Mouse (Mus musculus): ENCODE measurements at regions not wholly inside any gene's neighbourhood (a gene's known extent, or its start where the extent isn't known, plus 50 kb on each side); places are given as distances from the start of the nearest gene placed in this dataset.

DNA sequence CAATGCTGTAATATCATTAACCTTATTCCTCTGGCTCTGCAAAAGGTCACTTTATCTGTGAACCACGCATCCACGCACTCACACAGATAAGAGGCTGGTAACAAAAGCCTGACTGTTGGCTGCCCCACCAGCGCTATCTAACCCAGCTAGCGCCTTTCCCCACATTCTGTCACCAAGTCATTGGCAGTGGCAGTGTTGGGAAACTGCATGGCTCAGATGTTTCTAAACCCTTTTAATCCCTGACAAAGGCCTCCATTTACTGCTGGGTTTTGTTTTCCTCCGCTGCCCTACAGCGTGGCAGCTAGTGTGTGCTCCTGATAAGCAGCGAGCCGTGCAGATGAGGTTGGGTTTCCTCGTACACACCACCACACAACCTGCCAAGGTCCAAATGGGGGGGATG is 55.7 kb downstream of the Id4 start:
- no peak overlapping the region for H3K27ac ChIP-seq
- no peak overlapping the region for H3K9ac ChIP-seq
- no peak for ATAC-seq (ENCODE audit: low FRiP score, low read depth)
- H3K36me3 ChIP-seq, result no peaks in the 10 kb centered on the region
- H3K9me3 ChIP-seq, result no peaks in the 10 kb centered on the region
- H3K27me3 ChIP-seq (replicated peaks), result no peaks in the 10 kb centered on the region
- 0 out of 2 replicates have a peak overlapping the region, but pooled peaks have one; percentile 12 for H3K4me2 ChIP-seq (replicated peaks)
- peaks cover 8% of the 10 kb centered on the region; the same call in 1 of the 2 replicates for H3K4me1 ChIP-seq
- 23% methylated on average over 9 of the region's 9 CpGs for WGBS
- no peak overlapping the region for H3K4me3 ChIP-seq

DNA sequence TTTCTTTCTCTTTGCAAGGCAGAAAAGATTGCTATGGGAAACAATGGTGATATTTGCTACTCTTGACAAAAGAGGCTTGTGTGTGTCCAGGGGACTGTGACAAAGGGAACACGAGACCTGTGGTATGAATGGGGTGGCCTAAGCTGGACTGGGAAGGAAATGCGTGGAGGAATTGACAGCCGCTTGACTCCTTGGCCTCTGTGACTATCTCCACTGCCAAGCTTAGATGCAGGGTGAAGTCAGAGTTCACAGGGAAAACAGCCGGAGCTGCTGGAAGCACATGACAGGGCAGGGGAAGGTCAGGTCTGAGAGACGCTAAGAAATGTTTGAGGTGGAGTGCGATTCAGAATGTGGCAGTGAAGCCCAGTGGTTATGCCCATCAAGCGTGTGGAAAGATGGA is 56.4 kb downstream of the Id4 start:
- no peaks in the 10 kb centered on the region for H3K9me3 ChIP-seq
- no peaks in the 10 kb centered on the region for H3K27me3 ChIP-seq (replicated peaks)
- no peak overlapping the region for H3K9ac ChIP-seq
- H3K4me1 ChIP-seq, result peaks cover 8% of the 10 kb centered on the region; the same call in 1 of the 2 replicates
- no peak for ATAC-seq (ENCODE audit: low FRiP score, low read depth)
- no peaks in the 10 kb centered on the region for H3K36me3 ChIP-seq
- H3K4me3 ChIP-seq, result no peak overlapping the region
- 36% methylated on average over 7 of the region's 7 CpGs for WGBS
- no peak overlapping the region for H3K4me2 ChIP-seq (replicated peaks)
- H3K27ac ChIP-seq, result no peak overlapping the region

DNA sequence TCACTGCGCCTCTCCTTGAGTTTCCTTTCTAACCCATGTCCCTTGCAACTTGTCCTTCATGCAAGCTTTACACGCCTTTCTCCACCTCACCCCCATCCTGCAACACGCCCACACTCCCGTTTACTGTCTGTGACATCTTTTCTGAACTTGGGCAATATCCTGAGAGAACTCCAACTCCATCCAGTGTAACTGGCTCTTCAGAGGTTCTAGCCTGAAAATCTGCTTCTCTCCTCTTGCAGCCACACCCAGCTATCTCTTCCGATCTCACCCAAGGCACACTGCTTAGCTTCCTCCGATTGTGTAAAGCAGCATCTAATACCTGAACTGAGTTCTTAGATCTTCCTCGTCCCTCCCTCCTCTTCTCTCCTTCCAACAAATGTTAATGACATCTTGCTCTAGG is 58.0 kb downstream of the Id4 start:
- Histone ChIP-seq H3K27me3 (replicated peaks) (no peaks in the 10 kb centered on the region), H3K9me3 (no peaks in the 10 kb centered on the region), H3K36me3 (no peaks in the 10 kb centered on the region), H3K4me1 (peaks cover 8% of the 10 kb centered on the region; the same call in 1 of the 2 replicates), H3K27ac (no peak overlapping the region), H3K4me3 (no peak overlapping the region), H3K4me2 (replicated peaks) (no peak overlapping the region), H3K9ac (no peak overlapping the region)
- WGBS, result 85% methylated on average over 7 of the region's 7 CpGs
- no peak for ATAC-seq (ENCODE audit: low FRiP score, low read depth)

DNA sequence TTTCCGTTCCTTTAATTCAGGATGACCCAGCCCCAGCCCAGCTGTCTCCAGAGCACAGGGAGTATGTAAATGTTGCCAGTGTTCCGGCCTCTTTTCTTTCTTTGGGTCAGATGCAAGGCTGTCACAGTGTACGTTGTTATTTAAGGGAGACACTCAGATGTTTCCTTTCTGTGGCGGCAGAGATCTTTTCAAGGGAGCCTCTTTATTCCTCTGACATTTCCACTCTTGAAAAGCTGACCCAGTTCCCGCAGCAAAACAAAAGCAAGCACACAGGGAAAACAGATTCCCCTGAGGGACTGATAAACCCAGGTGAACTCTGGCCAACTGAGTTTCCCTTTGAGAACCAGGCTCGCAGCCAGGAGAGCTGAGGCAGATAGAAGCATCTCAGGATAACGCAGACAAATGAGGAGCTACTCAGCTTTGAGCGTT is 63.3 kb downstream of the Id4 start:
- no peak overlapping the region for H3K4me3 ChIP-seq
- no peak overlapping the region for H3K27ac ChIP-seq
- no peak for ATAC-seq (ENCODE audit: low FRiP score, low read depth)
- peak overlapping the region; percentile 12 for H3K4me2 ChIP-seq (replicated peaks)
- no peaks in the 10 kb centered on the region for H3K36me3 ChIP-seq
- H3K4me1 ChIP-seq, result peaks cover 3% of the 10 kb centered on the region; the same call in 1 of the 2 replicates
- WGBS, result 7% methylated on average over 8 of the region's 8 CpGs
- H3K9me3 ChIP-seq, result no peaks in the 10 kb centered on the region
- no peaks in the 10 kb centered on the region for H3K27me3 ChIP-seq (replicated peaks)
- no peak overlapping the region for H3K9ac ChIP-seq

DNA sequence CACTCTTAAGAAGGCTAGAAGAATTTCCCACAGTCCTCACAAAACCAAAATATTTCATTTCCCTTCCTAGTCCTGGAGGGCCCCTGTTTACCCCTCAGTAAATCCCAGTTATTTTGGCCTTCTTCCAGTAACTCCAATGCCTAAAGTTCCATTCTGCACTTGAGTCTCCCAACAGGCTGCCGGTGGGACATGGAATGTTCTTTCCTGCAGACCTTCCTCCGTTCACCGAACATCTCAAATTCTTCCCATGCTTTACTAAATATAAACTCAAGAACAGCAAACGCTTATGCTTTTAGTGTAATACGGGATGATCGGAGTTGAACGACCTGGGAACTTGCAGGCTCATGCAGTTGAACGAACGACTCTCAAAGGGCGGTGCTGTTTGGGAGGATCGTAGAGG is 69.6 kb downstream of the Id4 start:
- no peaks in the 10 kb centered on the region for H3K36me3 ChIP-seq
- no peak overlapping the region for H3K27ac ChIP-seq
- H3K4me3 ChIP-seq, result no peak overlapping the region
- H3K27me3 ChIP-seq (replicated peaks), result no peaks in the 10 kb centered on the region
- H3K9ac ChIP-seq, result no peak overlapping the region
- H3K4me2 ChIP-seq (replicated peaks), result no peak overlapping the region
- ATAC-seq (ENCODE audit: low FRiP score, low read depth), result no peak
- 88% methylated on average over 11 of the region's 11 CpGs for WGBS
- H3K9me3 ChIP-seq, result no peaks in the 10 kb centered on the region
- H3K4me1 ChIP-seq, result no peaks in the 10 kb centered on the region

DNA sequence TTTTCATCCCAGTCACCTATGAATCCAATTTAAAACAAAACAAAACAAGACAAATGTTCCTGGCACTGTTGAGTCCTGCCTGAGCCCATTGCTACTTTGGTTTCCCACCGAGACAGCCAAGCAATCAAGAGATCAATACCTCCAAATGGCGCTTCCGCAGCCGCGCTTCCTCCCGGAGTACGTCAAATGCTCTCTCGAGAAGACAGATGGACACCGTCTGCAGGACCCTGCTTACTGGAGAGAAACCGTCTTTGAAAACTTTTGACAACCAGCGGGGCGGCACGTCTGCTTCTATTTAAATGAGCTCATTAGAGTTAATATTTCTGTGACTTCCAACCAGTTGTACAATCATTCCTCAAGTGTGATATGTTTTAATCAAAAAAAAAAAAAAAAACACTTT is 75.1 kb downstream of the Id4 start:
- Histone ChIP-seq H3K27me3 (replicated peaks) (no peaks in the 10 kb centered on the region), H3K27ac (no peak overlapping the region), H3K9ac (no peak overlapping the region), H3K9me3 (no peaks in the 10 kb centered on the region), H3K4me1 (no peaks in the 10 kb centered on the region), H3K4me2 (replicated peaks) (no peak overlapping the region), H3K36me3 (no peaks in the 10 kb centered on the region), H3K4me3 (no peak overlapping the region)
- WGBS, result 55% methylated on average over 13 of the region's 13 CpGs
- no peak for ATAC-seq (ENCODE audit: low FRiP score, low read depth)

DNA sequence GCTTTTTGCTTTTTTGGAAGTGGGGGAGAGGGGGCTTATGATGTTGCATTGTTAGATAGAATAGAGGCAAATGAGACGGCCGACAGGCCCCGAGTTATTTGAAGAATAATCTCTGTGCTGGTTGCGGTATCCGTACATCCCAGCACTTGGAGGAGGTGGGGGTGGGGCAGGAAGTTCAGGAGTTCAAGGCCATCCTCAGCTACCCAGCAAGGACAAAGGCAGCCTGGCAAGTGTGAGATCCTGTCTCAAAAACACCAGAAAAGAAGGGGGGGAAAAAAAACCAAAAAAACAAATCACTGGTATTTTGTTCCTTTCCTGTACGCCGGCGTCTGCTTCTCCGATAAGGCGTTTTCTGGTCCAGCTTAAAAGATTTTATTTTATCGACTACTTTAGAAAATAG is 75.6 kb downstream of the Id4 start:
- H3K36me3 ChIP-seq, result no peaks in the 10 kb centered on the region
- no peak overlapping the region for H3K4me2 ChIP-seq (replicated peaks)
- H3K4me3 ChIP-seq, result no peak overlapping the region
- H3K9me3 ChIP-seq, result no peaks in the 10 kb centered on the region
- no peaks in the 10 kb centered on the region for H3K4me1 ChIP-seq
- ATAC-seq (ENCODE audit: low FRiP score, low read depth), result no peak
- no peaks in the 10 kb centered on the region for H3K27me3 ChIP-seq (replicated peaks)
- no peak overlapping the region for H3K9ac ChIP-seq
- 82% methylated on average over 11 of the region's 11 CpGs for WGBS
- no peak overlapping the region for H3K27ac ChIP-seq

DNA sequence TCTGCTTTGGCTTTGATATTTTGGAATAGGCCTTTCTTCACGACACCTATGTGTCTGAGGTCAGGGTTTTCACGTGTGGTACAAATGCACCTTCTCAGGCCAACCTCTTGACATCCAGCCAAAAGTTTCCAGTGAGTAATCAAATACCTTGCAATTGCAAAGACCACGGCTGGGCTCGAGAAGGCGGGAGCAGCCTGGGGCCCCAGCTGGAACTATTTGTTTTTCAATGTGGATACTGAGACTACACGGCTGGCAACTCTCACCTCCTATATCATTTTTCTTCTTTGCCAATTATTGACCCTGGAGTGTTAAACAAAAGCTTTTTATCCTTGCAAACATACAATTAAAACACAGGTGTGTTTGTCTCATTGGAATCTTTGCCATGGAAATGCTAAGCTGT is 77.5 kb downstream of the Id4 start:
- Histone ChIP-seq H3K27ac (no peak overlapping the region), H3K36me3 (no peaks in the 10 kb centered on the region), H3K9ac (no peak overlapping the region), H3K27me3 (replicated peaks) (no peaks in the 10 kb centered on the region), H3K4me3 (no peak overlapping the region), H3K4me2 (replicated peaks) (no peak overlapping the region), H3K9me3 (no peaks in the 10 kb centered on the region), H3K4me1 (no peaks in the 10 kb centered on the region)
- no peak for ATAC-seq (ENCODE audit: low FRiP score, low read depth)
- 64% methylated on average over 6 of the region's 6 CpGs for WGBS

DNA sequence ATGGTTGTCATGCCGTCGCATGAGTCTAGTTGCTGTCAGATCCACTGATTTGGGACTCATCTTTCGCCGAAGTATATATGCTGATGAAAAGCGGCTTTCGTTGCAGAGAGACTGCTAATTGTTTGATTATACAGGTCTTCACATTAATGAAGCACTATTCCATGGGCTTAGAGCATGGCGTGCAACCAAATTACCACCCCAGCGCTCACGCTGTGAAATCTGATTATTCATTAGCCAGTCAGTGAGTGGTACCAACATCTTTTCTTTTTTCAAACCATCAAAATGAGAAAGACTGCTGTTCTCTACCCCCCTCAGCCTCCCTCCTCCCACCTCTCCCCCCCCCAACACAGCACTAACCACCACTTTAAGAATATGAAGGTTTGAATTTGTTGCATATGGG is 89.1 kb downstream of the Id4 start:
- no peaks in the 10 kb centered on the region for H3K36me3 ChIP-seq
- no peak for ATAC-seq (ENCODE audit: low FRiP score, low read depth)
- no peak overlapping the region for H3K27ac ChIP-seq
- H3K4me2 ChIP-seq (replicated peaks), result no peak overlapping the region
- WGBS, result 80% methylated on average over 9 of the region's 9 CpGs
- H3K4me1 ChIP-seq, result no peaks in the 10 kb centered on the region
- no peak overlapping the region for H3K4me3 ChIP-seq
- no peaks in the 10 kb centered on the region for H3K27me3 ChIP-seq (replicated peaks)
- no peak overlapping the region for H3K9ac ChIP-seq
- no peaks in the 10 kb centered on the region for H3K9me3 ChIP-seq

DNA sequence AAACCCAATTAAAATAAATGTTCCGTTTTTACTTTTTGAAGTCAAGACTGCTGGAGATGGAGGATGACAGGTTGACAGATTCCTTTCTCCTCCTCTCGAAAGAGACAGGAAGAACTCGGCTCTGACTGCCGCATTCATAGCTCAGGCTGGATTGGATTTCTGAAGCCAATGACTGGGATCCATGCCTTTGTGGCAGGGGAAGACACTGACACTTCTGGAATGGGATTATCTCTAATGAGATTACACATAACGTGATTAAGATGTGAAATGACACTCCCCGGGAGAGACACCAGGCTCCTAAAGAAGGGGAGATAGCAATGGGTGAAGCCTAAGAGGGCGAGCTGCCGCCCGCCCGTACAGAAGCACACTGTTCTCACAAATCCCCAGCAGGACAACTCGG is 89.9 kb downstream of the Id4 start:
- Histone ChIP-seq H3K4me1 (no peaks in the 10 kb centered on the region), H3K9ac (no peak overlapping the region), H3K4me3 (no peak overlapping the region), H3K27me3 (replicated peaks) (no peaks in the 10 kb centered on the region), H3K36me3 (no peaks in the 10 kb centered on the region), H3K9me3 (no peaks in the 10 kb centered on the region), H3K4me2 (replicated peaks) (no peak overlapping the region), H3K27ac (no peak overlapping the region)
- ATAC-seq (ENCODE audit: low FRiP score, low read depth), result no peak
- WGBS, result 80% methylated on average over 11 of the region's 11 CpGs

DNA sequence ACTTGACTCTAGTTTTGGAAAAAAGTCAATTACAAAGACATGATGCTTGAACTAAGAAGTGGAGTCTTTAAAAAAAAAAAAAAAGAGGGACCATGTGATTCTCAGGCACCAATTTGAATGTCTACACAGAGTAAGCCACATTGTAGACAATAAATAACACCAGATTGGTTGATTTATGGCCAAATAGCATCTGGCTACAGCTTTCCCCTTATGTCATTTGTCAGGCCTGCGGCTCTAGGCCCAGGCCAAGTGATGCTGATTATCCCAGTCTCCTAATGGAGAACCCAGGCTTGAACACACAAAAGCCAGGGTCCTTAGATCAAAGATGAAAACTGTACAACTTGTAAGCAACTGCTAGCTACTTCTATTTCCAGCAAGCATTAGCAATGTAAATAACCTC is 96.1 kb downstream of the Id4 start:
- 62% methylated on average over 1 of the region's 1 CpGs for WGBS
- no peak for ATAC-seq (ENCODE audit: low FRiP score, low read depth)
- Histone ChIP-seq H3K4me2 (replicated peaks) (no peak overlapping the region), H3K9me3 (no peaks in the 10 kb centered on the region), H3K9ac (no peak overlapping the region), H3K27me3 (replicated peaks) (no peaks in the 10 kb centered on the region), H3K36me3 (no peaks in the 10 kb centered on the region), H3K4me1 (no peaks in the 10 kb centered on the region), H3K27ac (no peak overlapping the region), H3K4me3 (no peak overlapping the region)

DNA sequence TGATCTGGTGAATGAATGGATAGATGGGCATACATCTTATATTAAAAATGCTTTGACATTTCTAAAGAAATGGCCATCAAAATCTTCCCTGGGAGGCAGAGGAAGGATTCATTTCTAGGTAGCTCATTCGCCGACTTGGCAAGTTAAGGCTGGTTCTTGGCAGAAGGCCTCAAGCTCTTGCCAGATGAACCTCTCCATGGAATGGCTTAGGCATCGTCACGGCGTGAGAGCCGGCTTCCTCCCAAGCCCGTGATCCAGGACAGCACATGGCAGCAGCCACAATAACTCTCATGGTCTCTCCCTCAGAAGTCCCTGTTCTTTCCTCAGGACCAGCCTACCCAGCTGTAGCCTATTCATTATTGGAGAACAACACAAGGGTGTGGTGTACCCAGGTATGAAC is 96.6 kb downstream of the Id4 start:
- H3K9me3 ChIP-seq, result no peaks in the 10 kb centered on the region
- H3K4me3 ChIP-seq, result no peak overlapping the region
- no peak overlapping the region for H3K9ac ChIP-seq
- no peaks in the 10 kb centered on the region for H3K27me3 ChIP-seq (replicated peaks)
- H3K4me1 ChIP-seq, result no peaks in the 10 kb centered on the region
- no peak overlapping the region for H3K4me2 ChIP-seq (replicated peaks)
- WGBS, result 98% methylated on average over 7 of the region's 7 CpGs
- H3K27ac ChIP-seq, result no peak overlapping the region
- no peaks in the 10 kb centered on the region for H3K36me3 ChIP-seq
- no peak for ATAC-seq (ENCODE audit: low FRiP score, low read depth)

DNA sequence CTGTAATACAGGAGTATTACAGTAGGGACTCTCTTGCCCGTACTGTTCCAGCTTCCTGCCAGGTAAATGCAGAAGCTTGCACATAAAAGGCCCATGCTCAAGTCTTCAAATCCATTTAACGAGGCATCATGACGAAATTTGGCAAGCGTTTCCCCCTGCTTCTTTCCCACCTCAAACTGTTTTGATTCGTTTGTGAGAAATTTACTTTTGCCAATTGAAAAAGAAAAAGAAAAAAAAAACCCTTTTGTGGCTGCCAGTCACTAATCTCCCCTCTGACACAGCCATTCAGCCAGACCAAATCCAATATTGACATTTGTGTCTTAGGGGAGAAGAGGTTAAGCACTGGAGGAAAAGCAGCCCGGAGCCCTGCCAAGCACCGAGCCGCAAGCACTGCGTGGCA is 110.0 kb downstream of the Id4 start:
- Histone ChIP-seq H3K27ac (no peak overlapping the region), H3K9me3 (no peaks in the 10 kb centered on the region), H3K4me3 (no peak overlapping the region), H3K27me3 (replicated peaks) (no peaks in the 10 kb centered on the region), H3K4me2 (replicated peaks) (no peak overlapping the region), H3K9ac (no peak overlapping the region), H3K36me3 (no peaks in the 10 kb centered on the region), H3K4me1 (no peaks in the 10 kb centered on the region)
- ATAC-seq (ENCODE audit: low FRiP score, low read depth), result no peak
- WGBS, result 89% methylated on average over 9 of the region's 9 CpGs

Measured in neural tube, embryonic 12.5 days (tissue).